Mouse (Mus musculus) retina, adult 2 months (tissue): ENCODE measurements around the gene Duox1.
"Not testable (repeated sequence)": the region's sequence is repeated elsewhere in the genome, so short reads cannot be mapped to it uniquely, and the experiment has no call there.

Source experiments
- DNase-seq: peaks from one replicate; pipeline ENCODE4 v3.0.0-alpha.2; 2012; ENCODE audit warnings: low read depth, low spot score

The Duox1 gene

DNA sequence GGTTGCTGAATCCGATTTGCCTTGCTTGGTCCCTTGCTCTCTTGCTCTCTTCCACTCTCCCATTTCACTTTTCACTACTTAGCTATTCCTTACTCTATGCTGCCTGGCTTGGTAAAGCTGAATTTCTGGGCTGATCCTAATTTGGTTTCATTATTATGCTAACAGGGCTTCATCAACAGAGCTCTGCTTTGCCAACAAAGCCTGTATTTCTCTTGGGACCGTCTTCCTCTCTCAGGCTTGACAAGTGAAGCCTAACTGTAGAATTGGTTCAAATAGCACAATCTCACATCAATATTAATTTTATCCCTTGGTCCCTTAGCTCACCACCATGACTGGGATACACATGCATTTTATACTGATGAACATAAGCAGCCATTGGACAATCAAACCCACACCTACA lies 3.9 kb upstream of the Duox1 start:
- DNase-seq = no peak

DNA sequence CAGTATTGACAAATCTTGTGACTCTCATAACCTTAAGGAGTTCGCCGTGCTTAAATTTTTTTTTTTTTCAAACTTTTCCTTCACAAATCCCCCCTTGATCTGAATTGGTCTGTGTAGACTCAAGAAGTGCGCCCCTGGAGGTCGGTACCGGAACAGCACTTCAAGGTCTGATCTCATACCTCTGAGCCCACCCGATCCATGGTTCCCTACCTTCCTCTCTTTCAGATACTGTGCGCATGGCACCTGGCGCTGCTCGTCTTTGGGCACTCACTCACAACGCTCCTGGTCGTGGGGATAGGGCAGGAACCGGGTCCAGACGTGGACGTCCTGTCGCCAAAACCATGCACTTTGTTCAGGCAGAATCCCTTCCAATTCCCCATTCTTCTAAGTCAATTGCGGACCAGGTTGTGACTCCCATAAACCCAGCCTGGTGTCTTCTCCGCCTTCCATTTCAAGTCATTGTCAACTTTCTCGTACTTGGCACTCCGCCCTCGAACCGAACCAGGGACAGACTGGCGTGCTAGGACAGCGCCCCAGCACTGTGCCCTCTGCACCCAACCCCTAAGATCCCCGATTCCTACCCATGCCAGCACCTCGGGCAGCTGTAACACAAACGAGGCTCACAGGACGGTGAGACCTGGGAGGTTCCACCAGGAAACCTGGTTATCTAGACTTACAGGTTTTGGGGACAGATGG lies 2.6 kb upstream of the Duox1 start:
- DNase-seq = peak; percentile 18

DNA sequence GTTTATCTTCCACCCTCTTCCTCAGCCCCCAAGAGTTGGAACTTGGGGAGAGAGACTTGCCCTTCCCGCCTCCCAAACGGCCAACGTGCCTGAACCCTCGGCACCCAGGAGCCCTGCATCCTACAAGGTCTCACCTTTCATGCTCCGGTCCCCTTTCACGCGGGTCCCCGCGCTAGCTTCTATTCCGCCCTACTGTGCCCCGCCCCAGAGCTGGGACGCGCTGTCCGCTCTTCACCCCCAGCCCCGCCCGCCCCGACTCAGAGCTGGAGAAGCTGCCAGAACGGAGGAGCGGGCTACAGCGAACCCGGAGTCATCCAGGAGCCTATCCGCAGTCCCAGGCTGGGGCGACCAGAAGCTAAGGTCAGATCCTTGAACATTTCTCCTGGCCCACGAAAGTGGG lies 1.9 kb upstream of the Duox1 start, which contains the start of gene Duoxa1:
Duoxa1 (minus strand) TSS at position 195 of the 400 bp plus-strand sequence.
- DNase-seq = no peak

GRCm38 (mm10) chr2:122317384-122317783 lies 1.9 kb downstream of the Duox1 start:
- no peak for DNase-seq

GRCm38 (mm10) chr2:122323960-122324359 lies 8.5 kb downstream of the Duox1 start:
- no peak for DNase-seq

DNA sequence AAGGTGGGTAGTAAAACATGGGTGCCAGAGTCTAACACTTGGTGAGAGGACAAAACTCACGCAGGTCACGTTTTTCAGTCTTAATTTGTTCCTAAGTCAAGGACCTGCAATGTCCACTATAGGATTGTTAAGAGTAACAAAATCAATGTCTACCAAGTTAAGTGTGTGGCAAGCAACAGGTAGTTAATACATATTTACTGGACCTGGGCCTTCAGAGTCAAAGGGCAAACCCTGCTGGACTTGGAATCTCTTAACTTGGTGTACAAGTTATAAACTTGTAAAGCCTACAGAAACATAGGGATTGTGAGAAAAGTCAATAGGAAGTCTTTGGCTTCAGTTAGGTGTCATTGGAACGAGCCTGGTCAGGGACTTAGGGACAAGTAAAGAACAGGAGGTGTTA lies 9.1 kb downstream of the Duox1 start:
- no peak for DNase-seq

DNA sequence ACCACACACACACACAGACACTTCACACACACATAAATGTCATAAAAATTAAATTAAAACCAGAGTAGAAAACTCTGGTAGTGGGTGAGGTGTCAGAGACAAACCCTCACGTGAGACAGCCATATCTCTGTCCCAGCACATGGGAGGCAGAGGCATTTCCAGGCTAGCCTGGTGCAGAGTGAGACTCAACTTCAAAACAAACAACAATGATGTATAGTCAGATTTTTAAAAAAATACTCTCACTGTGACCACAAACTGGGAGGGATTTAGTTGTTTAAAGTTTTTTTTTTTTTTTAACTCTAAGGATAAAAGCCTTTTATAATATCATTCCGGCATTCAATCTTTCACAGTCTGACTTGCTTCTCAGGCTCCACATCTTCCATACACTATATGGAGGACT lies 9.9 kb downstream of the Duox1 start:
- DNase-seq = no peak

- no peak for DNase-seq
Measured at GRCm38 (mm10) chr2:122327986-122328385, 12.5 kb downstream of the Duox1 start.

DNA sequence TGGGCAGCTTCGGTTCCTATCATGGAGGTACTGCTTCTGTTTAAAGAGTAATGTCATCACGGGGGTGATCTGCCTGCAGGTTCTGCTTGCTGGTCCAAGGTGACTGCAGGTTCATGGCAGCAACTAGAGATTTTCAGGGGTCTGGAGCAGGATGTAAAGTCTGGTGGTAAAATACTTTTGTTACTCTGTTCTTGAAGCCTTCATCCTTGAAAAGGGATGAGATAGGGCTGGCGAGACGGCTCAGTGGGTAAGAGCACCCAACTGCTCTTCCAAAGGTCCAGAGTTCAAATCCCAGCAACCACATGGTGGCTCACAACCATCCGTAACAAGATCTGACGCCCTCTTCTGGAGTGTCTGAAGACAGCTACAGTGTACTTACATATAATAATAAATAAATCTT lies 14.8 kb downstream of the Duox1 start:
- not testable (repeated sequence) for DNase-seq

GRCm38 (mm10) chr2:122332222-122332621 lies 16.8 kb downstream of the Duox1 start:
- no peak for DNase-seq

DNA sequence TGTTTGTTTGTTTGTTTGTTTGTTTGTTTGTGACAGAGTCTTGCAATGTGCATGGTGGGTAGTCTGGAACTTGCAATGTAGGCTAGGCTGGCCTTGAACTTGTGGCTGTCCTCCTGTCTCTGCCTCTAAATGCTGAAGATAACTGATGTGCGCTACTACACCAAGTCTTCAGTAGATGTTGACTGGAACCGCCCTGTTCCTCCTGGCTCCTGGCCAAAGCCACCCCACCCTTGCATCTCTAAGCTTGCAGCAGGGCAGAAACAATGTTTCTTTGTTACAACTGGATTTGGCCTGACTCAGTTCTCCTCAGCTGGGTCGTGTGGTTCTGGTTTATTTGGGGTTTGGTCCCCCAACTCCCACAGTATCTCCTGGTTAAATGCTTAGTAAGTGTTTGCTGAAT lies 18.7 kb downstream of the Duox1 start:
- DNase-seq = no peak

DNA sequence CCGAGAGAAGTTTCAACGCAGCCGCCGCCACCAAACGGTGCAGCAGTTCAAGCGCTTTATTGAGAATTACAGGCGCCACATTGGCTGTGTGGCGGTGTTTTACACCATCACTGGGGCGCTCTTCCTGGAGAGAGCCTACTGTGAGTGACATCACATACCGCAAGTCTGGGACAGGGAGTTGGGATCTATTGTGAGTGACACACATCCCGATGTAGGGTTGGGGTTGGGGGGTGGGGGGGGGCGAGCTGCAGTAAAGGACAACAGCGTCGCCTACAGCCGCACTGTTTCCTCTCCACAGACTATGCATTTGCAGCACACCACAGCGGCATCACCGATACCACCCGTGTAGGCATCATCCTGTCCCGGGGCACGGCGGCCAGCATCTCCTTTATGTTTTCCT lies 21.8 kb downstream of the Duox1 start:
- no peak for DNase-seq

DNA sequence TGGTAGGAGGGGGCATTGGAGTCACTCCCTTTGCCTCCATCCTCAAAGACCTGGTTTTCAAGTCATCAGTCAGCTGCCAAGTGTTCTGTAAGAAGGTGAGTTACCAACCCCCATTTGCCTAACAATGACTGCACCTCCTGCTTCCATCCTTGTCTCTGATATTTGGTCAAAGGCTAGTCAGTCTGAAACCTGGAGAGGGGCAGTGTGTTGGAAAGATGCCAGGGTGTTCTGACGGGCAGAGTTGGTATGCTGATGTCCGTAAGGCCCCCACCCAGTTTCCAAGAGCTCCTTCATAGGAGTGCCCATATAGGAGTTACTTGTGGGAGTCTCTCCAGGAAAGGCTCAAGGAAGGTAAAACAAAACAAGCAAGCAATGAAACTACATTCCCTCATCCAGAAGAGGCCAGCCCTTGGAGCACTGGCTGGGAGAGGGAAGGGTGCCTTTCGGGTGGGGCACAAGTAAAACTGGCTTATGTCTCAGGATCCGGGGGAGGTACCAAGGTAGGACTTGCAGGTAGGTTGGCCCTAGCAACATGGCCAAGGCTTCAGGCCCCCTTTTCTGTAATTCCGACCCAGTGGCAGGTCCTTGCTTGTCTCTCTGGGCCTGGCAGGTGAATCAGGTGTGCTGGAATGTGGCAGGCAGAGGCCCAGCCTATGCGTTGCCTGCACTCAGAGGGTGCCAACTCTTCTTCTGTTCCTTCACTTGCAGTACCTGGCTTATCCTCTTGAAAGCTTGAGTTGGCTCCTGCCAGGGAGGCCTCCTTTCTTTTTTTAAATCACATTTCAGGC lies 29.8 kb downstream of the Duox1 start:
- DNase-seq = no peak

- DNase-seq = not testable (repeated sequence)
Measured at GRCm38 (mm10) chr2:122346164-122346563, 30.7 kb downstream of the Duox1 start.

GRCm38 (mm10) chr2:122347257-122347656 lies 31.8 kb downstream of the Duox1 start:
- no peak for DNase-seq

DNA sequence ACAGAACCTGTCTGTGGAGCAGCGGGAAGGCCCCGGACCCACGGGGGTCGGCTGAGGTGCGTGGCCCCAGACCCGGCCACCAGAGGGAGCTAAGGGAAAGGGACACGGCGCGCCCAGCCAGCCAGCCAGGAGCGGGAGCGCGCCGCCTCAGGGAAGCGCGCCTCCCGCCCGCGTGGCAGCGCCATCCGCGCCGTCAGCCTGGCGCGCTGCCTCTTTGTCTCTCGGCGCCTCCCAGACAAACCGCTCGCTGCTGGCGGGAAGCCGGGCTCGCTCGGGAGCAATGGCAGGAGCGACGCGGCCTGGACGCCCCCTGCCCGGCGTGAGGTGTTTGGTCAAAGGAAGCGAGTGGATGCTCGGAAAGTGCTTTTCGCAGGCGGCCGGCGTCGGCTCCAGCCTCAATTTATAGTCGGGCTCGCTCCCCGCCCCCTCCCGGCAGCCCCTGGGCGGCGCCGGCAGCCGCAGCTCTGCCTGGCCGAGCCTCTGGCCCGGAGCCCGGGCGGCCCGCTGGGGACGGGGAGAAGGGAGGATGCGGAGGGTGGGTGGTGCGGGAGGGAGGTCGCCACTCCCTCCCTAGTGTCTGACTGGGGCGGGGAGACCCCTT lies 33.2 kb downstream of the Duox1 start:
- peak; percentile 70 for DNase-seq

- peak; percentile 26 for DNase-seq
Measured at GRCm38 (mm10) chr2:122349136-122349785, 33.8 kb downstream of the Duox1 start.

DNA sequence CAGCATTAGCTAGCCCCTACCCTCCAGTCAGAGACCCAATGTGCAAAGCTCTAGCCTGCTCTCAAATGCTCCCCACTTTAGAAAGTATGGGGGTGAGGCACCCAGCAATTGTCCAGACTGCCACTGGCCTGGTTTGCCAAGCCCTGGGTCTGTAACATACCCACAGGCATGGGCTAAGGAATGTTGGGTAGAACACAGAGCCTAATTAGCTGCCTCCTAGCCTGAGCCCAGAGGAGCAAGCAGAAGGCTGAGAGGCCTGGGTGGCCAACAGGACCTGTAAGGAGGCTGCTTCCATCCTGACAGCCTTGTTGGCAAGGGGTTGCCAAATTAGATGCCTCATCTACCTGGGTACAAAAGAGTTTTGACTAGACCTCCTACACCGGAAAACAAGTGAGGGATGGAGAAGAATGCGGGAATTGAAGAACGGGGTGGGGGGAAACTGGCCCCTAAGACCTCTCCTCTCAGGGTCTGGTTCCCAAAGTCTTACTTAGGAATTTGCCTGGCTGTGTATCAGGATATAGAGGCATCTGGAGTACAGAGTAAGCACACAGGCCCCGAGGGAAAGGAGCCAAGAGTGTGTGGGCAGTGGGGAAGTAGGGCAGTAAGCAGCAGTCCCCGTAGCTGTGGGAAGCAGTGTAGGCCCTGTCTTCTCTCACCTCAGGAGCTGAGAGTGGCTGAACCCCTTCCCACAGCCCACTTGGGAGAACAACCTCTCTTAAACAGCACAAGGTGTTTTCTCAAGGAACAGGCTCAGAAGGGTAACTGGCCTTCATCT lies 35.9 kb downstream of the Duox1 start:
- DNase-seq = no peak

DNA sequence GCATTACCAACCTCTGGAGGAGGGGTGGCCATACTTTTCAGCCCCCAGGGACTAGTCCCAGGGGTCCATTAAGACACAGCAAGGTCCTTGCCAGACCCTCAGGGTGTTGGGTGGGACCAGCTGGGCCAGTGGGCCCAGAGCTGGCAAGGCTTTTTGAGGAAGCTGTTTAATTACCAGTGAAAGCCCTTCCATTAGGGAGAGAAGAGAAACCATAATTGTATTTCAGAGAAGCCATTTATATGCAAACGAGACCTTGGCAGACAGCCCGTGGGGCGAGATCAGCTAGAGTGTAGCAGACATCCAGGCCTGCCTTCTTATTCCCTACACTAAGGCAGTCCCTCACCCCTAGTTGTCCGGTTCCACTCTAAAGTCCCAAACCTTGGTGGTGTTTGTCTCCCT lies 36.5 kb downstream of the Duox1 start:
- DNase-seq = no peak

- DNase-seq = no peak
Measured at GRCm38 (mm10) chr2:122352992-122353391, 37.5 kb downstream of the Duox1 start.

DNA sequence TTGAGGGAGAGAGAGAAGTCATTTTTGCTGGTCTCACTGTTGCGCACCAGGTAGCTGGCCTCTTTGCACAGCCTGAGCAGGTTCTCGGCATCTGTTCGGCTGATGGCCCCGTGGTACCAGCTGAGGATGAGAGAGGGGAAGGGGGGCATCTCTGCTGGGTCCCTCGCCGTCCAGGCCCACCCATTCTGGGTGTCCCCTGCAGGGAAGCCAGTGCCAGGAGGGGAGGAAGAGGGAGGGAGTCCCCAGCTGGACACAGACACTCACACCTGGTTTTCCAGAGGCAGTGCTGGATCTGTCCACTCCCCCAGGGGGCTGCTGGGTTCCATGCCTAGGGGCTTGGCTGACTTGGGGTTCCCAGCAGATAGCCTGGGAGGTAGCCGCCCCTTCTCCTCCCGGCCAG lies 38.3 kb downstream of the Duox1 start:
- no peak for DNase-seq
